Mouse (Mus musculus) kidney, embryonic 14.5 days (tissue): ENCODE measurements around the gene Crtc1. TPM values are rescaled to one million over a fixed set of nuclear protein-coding genes. Genes with fewer than 3 reads are reported as not detected.

Source experiments
- ATAC-seq: fragments of 200-750 bp; cut with Nextera tagmentation; 2 replicates; pipeline ENCODE4 v1.8.0; 2017; ENCODE audit warnings: moderate number of reproducible peaks, mild to moderate bottlenecking, moderate TSS enrichment, moderate library complexity; ENCODE audit not compliant: low FRiP score, low TSS enrichment
- H3K27ac ChIP-seq: fragments of 300-500 bp; sonication (generic); 2 replicates; pipeline ENCODE4 v1.5.1; 2014; ENCODE audit warnings: low read depth, mild to moderate bottlenecking, low read length, moderate library complexity, mixed read lengths
- H3K27me3 ChIP-seq: fragments of 300-500 bp; sonication (generic); 2 replicates; pipeline ENCODE4 v1.6.1; 2014; ENCODE audit warnings: mild to moderate bottlenecking, low read length; ENCODE audit not compliant: control insufficient read depth, insufficient read depth
- H3K36me3 ChIP-seq: fragments of 300-500 bp; sonication (generic); 2 replicates; pipeline ENCODE4 v1.6.1; 2014; ENCODE audit warnings: low read length, mixed read lengths; ENCODE audit not compliant: control insufficient read depth, insufficient read depth
- H3K4me1 ChIP-seq: fragments of 300-500 bp; sonication (generic); 2 replicates; pipeline ENCODE4 v1.6.1; 2014; ENCODE audit warnings: low read length, mixed read lengths; ENCODE audit not compliant: control insufficient read depth, insufficient read depth
- H3K4me2 ChIP-seq: fragments of 300-500 bp; sonication (generic); replicated peaks from 2 replicates; pipeline ENCODE4 v1.6.1; 2014; ENCODE audit warnings: low read depth, mild to moderate bottlenecking, low read length
- H3K4me3 ChIP-seq: fragments of 300-500 bp; sonication (generic); 2 replicates; pipeline ENCODE4 v1.5.1; 2014; ENCODE audit warnings: mild to moderate bottlenecking, low read length
- H3K9ac ChIP-seq: fragments of 300-500 bp; sonication (generic); 2 replicates; pipeline ENCODE4 v1.6.1; 2014; ENCODE audit warnings: low read depth, mild to moderate bottlenecking, low read length, moderate library complexity
- H3K9me3 ChIP-seq: fragments of 300-500 bp; sonication (generic); 2 replicates; pipeline ENCODE4 v1.6.1; 2016; ENCODE audit warnings: low read length; ENCODE audit not compliant: control insufficient read depth
- WGBS: fragments of 180-500 bp; shearing (Covaris S2); extraction: QIAGEN DNeasy Blood & Tissue Kit; methylation state at CpG from one replicate; pipeline ENCODE4 v1.1.7; 2014; 5-methylcytosine and 5-hydroxymethylcytosine counted together
- polyA plus RNA-seq: library from polyadenylated mRNA; unstranded; fragments of >200 nt; fragmentation: Nextera tagmentation; extraction: Ambion mirVana; gene quantifications from 2 replicates; pipeline ENCODE4 v1.2.1, GENCODE M21; 2014

Crtc1 gene
- polyA plus RNA-seq, 1 experiment from 2014 or later = 21.2 TPM

DNA sequence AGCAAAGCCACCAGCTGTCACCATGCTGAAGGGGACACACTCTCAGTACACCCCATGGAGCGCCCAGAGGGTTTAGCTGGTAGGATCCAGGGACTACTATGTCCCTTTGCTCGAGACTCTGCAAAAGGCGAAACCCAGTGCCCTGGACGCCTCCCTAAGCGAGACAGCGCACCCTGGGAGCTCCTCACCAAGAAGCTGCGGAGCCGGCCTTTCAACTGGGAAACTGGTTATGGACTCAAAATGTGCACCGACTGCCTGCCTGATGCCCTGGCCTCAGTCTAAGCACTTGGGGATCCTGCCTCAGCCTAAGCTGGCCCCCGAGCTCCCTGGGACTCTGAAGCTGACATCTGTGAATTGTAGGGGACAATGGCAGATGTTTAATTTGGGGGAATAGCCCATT lies 30.4 kb downstream of the Crtc1 start:
- peaks cover 9% of the 10 kb centered on the region; the same call in 1 of the 2 replicates for H3K36me3 ChIP-seq
- peaks cover 45% of the 10 kb centered on the region for H3K4me1 ChIP-seq
- no peaks in the 10 kb centered on the region for H3K27me3 ChIP-seq
- ATAC-seq = no peak
- H3K4me2 ChIP-seq = no peak overlapping the region
- H3K9me3 ChIP-seq = no peaks in the 10 kb centered on the region
- WGBS = 77% methylated on average over 10 of the region's 10 CpGs
- peak overlapping the region; percentile 51; the same call in 1 of the 2 replicates for H3K27ac ChIP-seq
- H3K9ac ChIP-seq = no peak overlapping the region; the same call in 1 of the 2 replicates
- H3K4me3 ChIP-seq = no peak overlapping the region

DNA sequence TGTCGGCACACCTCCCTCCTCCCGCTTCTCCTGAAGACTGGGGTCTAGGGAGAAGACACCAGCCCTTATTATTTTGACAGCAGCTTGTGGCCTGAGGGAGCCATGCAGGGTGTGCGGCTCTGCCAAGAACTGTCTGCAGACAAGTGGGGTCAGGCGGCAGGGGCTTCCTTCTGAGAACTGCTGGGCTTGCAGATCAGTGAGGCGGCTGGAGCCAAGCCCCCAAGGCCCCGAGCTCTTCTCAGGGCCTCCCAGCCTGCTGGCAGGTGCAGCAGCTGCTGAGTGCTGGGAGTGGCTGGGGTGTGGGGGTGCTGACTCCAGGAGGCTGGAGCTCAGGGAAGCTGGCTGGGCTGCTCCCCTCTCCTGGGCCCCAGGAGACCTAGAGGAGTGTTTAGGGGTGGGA lies 31.1 kb downstream of the Crtc1 start:
- ATAC-seq = peak; percentile 34; the same call in 1 of the 2 replicates
- peaks cover 45% of the 10 kb centered on the region for H3K4me1 ChIP-seq
- no peaks in the 10 kb centered on the region for H3K27me3 ChIP-seq
- no peaks in the 10 kb centered on the region for H3K9me3 ChIP-seq
- H3K4me3 ChIP-seq = no peak overlapping the region
- no peak overlapping the region for H3K4me2 ChIP-seq
- 51% methylated on average over 6 of the region's 6 CpGs for WGBS
- peak overlapping the region; percentile 51; the same call in 1 of the 2 replicates for H3K27ac ChIP-seq
- H3K36me3 ChIP-seq = peaks cover 7% of the 10 kb centered on the region; the same call in 1 of the 2 replicates
- peak overlapping the region; percentile 18; the same call in 1 of the 2 replicates for H3K9ac ChIP-seq

- Histone ChIP-seq H3K4me3 (no peak overlapping the region), H3K4me2 (no peak overlapping the region), H3K36me3 (peaks cover 7% of the 10 kb centered on the region; the same call in 1 of the 2 replicates), H3K27me3 (no peaks in the 10 kb centered on the region), H3K27ac (peak overlapping the region; percentile 33), H3K9me3 (no peaks in the 10 kb centered on the region), H3K4me1 (peaks cover 45% of the 10 kb centered on the region), H3K9ac (no peak overlapping the region; the same call in 1 of the 2 replicates)
- WGBS = 72% methylated on average over 11 of the region's 11 CpGs
- ATAC-seq = peak; percentile 74
Measured at GRCm38 (mm10) chr8:70406427-70407069, 32.8 kb downstream of the Crtc1 start.

DNA sequence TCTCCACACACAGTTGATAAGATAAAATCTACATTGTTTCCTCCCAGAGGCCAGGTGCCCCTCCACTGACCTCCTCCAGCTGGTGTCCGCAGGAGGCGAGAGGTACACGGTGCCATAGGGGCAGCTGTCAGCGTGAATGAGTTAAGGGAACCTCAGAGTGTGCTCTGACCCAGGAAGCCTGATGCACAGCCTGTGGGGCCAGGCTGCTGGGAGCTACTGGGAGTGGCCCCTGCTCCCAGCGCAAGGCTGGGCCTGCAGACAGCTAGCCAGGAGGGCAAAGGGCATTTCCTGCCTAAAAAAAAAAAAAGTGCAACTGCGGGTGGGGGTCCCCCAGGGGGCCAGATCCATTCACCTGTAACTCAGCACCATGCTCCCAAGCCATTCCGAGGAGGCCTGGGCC lies 34.2 kb downstream of the Crtc1 start:
- Histone ChIP-seq H3K27ac (0 out of 2 replicates have a peak overlapping the region, but pooled peaks have one; percentile 24), H3K4me1 (peaks cover 45% of the 10 kb centered on the region), H3K4me3 (no peak overlapping the region), H3K4me2 (no peak overlapping the region), H3K27me3 (no peaks in the 10 kb centered on the region), H3K9ac (no peak overlapping the region), H3K36me3 (peaks cover 7% of the 10 kb centered on the region; the same call in 1 of the 2 replicates), H3K9me3 (no peaks in the 10 kb centered on the region)
- no peak for ATAC-seq
- WGBS = 9% methylated on average over 7 of the region's 7 CpGs

GRCm38 (mm10) chr8:70404212-70404611 lies 35.2 kb downstream of the Crtc1 start:
- no peak overlapping the region for H3K27ac ChIP-seq
- ATAC-seq = no peak
- H3K9me3 ChIP-seq = no peaks in the 10 kb centered on the region
- H3K4me3 ChIP-seq = no peak overlapping the region
- peaks cover 10% of the 10 kb centered on the region; the same call in 1 of the 2 replicates for H3K36me3 ChIP-seq
- no peak overlapping the region for H3K4me2 ChIP-seq
- H3K27me3 ChIP-seq = no peaks in the 10 kb centered on the region
- H3K9ac ChIP-seq = no peak overlapping the region
- 90% methylated on average over 3 of the region's 3 CpGs for WGBS
- H3K4me1 ChIP-seq = peaks cover 44% of the 10 kb centered on the region

DNA sequence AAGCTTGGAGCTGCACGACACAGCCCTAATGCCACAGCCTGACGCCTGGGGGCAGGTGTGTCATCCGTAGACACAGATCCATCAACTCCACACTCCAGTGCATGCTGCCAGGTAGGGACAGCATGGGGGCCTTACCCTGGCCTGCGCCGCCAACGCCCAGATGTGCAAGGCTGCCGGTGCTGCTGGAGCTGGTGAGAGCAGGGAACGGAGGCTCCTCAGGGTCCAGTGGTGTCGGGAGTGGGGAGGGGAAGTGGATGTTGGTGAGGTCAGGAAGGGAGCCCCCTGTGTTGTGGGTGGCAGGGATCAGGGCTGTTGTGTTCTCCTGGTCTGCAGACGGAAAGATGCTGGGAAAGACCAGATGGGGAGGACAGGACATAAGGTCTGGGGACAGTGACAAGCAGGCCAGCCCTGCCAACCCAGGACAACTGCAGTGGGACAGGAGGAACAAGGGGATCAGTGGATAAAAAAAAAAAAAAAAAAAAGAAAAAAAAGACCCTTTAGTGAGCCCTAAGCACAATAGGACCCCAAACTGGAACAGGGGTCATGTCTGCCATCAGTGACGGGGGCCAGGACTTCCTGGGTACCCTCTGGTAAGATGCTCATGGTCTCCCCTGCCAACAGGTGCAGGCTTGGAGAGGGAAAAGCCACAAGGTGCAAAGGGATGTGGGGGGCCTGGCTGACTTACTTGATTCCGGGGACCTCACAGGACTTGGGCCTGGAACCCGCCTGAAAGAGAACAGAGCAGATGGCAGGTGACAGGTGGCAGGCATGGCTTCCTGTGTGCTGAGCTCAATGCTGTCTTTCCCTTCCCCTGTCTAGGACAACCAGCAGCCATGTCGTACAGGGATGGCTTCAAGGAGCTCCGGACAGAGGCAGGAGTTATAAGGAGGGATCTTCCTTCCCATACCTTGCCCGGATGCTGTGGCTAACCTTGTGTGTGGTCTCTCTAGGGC lies 41.5 kb downstream of the Crtc1 start:
- Histone ChIP-seq H3K27ac (no peak overlapping the region), H3K4me1 (no peaks in the 10 kb centered on the region), H3K9ac (no peak overlapping the region), H3K4me2 (no peak overlapping the region), H3K4me3 (no peak overlapping the region), H3K9me3 (no peaks in the 10 kb centered on the region), H3K27me3 (no peaks in the 10 kb centered on the region), H3K36me3 (peaks cover 9% of the 10 kb centered on the region; the same call in 1 of the 2 replicates)
- ATAC-seq = no peak
- WGBS = 92% methylated on average over 16 of the region's 16 CpGs

DNA sequence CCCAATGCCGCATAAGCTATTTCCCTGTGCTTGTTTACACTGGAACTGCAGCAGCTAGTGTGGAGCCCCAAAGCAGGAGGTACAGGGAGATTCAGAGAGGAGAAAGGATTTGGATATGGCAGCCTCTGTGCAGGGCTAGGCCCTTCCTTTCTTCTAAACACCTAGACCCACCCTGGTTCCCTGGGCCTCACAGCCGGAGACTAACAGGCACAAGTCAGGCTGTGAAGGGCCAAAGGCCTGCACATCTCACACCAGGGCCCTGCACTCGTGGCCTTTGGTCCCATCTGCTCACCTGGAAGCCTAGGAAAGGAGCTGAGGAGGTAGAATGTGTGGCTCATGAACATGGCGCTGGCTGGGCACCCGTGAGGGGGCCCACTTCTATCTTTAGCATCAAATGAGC lies 43.2 kb downstream of the Crtc1 start:
- WGBS = 81% methylated on average over 5 of the region's 5 CpGs
- ATAC-seq = no peak
- Histone ChIP-seq H3K4me2 (no peak overlapping the region), H3K27me3 (no peaks in the 10 kb centered on the region), H3K27ac (no peak overlapping the region), H3K9ac (no peak overlapping the region), H3K4me1 (no peaks in the 10 kb centered on the region), H3K9me3 (no peaks in the 10 kb centered on the region), H3K36me3 (peaks cover 21% of the 10 kb centered on the region), H3K4me3 (no peak overlapping the region)

DNA sequence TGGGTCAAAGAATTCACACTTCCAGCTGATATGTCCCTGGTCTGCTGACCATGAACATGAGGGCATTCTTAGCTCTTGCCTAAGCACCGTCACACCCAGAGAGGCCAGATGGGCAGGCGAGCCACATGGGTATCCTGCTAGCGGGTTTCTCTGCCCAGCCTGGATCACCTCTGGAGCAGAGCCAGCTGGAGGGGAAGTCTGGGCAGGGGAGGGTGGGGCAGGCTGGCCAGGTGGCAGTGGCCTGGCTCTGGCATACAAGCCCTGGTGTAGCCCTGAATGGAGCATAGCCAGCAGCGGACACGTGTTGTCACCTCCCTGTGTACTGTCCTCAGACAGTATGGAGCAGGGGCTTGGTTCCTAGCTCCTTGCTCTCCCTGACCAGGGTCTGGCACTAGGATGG lies 43.7 kb downstream of the Crtc1 start:
- H3K27me3 ChIP-seq = no peaks in the 10 kb centered on the region
- H3K4me2 ChIP-seq = no peak overlapping the region
- H3K9ac ChIP-seq = no peak overlapping the region
- no peaks in the 10 kb centered on the region for H3K4me1 ChIP-seq
- H3K9me3 ChIP-seq = no peaks in the 10 kb centered on the region
- 90% methylated on average over 5 of the region's 5 CpGs for WGBS
- H3K27ac ChIP-seq = no peak overlapping the region
- no peak for ATAC-seq
- no peak overlapping the region for H3K4me3 ChIP-seq
- peaks cover 25% of the 10 kb centered on the region for H3K36me3 ChIP-seq
